Mouse (Mus musculus) urinary bladder, postnatal 4 days (tissue): ENCODE data around the gene Grik1.

Source experiments
- DNase-seq, 2 experiments: peaks; one replicate each; pipeline ENCODE4 v3.0.0; 2021 to 2022; ENCODE audit warnings: low spot score in 2 of 2

The Grik1 gene

GRCm38 (mm10) chr16:87957449-87957848 is 332.6 kb downstream of the Grik1 start:
- no peak for DNase-seq

GRCm38 (mm10) chr16:87956178-87956577 is 333.9 kb downstream of the Grik1 start:
- DNase-seq = no peak

GRCm38 (mm10) chr16:87954715-87955441 is 335.2 kb downstream of the Grik1 start:
- DNase-seq = no peak

- DNase-seq = no peak
Observed at GRCm38 (mm10) chr16:87953176-87953575, 336.9 kb downstream of the Grik1 start.

- DNase-seq = no peak
Observed at GRCm38 (mm10) chr16:87949881-87950280, 340.2 kb downstream of the Grik1 start.

- no peak for DNase-seq
Observed at GRCm38 (mm10) chr16:87948122-87948521, 341.9 kb downstream of the Grik1 start.

GRCm38 (mm10) chr16:87944318-87944717 is 345.7 kb downstream of the Grik1 start:
- no peak for DNase-seq

- no peak for DNase-seq
Observed at GRCm38 (mm10) chr16:87942103-87942865, 347.8 kb downstream of the Grik1 start.

- no peak for DNase-seq
Observed at GRCm38 (mm10) chr16:87934685-87935084, 355.4 kb downstream of the Grik1 start.

GRCm38 (mm10) chr16:87931358-87931757 is 358.7 kb downstream of the Grik1 start:
- no peak for DNase-seq

- no peak for DNase-seq
Observed at GRCm38 (mm10) chr16:87930519-87930918, 359.5 kb downstream of the Grik1 start.

GRCm38 (mm10) chr16:87928671-87929070 is 361.4 kb downstream of the Grik1 start:
- DNase-seq = no peak

GRCm38 (mm10) chr16:87917897-87918296 is 372.2 kb downstream of the Grik1 start:
- no peak for DNase-seq

- DNase-seq = no peak
Observed at GRCm38 (mm10) chr16:87917157-87917546, 372.9 kb downstream of the Grik1 start.

GRCm38 (mm10) chr16:87916209-87917156 is 373.6 kb downstream of the Grik1 start:
- DNase-seq = no peak

GRCm38 (mm10) chr16:87915156-87915555 is 374.9 kb downstream of the Grik1 start:
- no peak for DNase-seq

GRCm38 (mm10) chr16:87913781-87914180 is 376.3 kb downstream of the Grik1 start:
- no peak for DNase-seq

GRCm38 (mm10) chr16:87911201-87911600 is 378.9 kb downstream of the Grik1 start:
- no peak for DNase-seq

GRCm38 (mm10) chr16:87902049-87902448 is 388.0 kb downstream of the Grik1 start:
- DNase-seq = no peak

GRCm38 (mm10) chr16:87901189-87901588 is 388.9 kb downstream of the Grik1 start:
- no peak for DNase-seq

- DNase-seq = no peak
Observed at GRCm38 (mm10) chr16:87875927-87876326, 414.1 kb downstream of the Grik1 start.

GRCm38 (mm10) chr16:87864526-87864925 is 425.5 kb downstream of the Grik1 start:
- no peak for DNase-seq
